Mouse (Mus musculus): ENCODE measurements around the gene Stx6. TPM values are rescaled to one million over a fixed set of nuclear protein-coding genes. Genes with fewer than 3 reads are reported as not detected.
A peak's percentile ranks its signal among the peaks of the same experiment; 100 is the strongest.

Gene Stx6
- polyA plus RNA-seq, 1 experiment from 2014 or later = 48.7 TPM

- Histone ChIP-seq H3K9ac (no peak overlapping the region), H3K4me1 (peaks cover 23% of the 10 kb centered on the region), H3K27me3 (replicated peaks) (peaks cover 3% of the 10 kb centered on the region; the same call in 1 of the 2 replicates), H3K27ac (replicated peaks) (no peak overlapping the region), H3K4me3 (no peak overlapping the region), H3K9me3 (no peaks in the 10 kb centered on the region), H3K36me3 (0 out of 2 replicates have a peak, but pooled peaks cover 2% of the 10 kb centered on the region), H3K4me2 (no peak overlapping the region)
- ATAC-seq (ENCODE audit: extremely low read depth, insufficient number of reproducible peaks, low FRiP score, low TSS enrichment) = no peak
- 30% methylated on average over 5 of the region's 5 CpGs for WGBS
These were observed 88.9 kb downstream of the Stx6 start for GRCm38 (mm10) chr1:155247441-155247840.

- Histone ChIP-seq H3K4me3 (no peak overlapping the region), H3K9ac (no peak overlapping the region), H3K36me3 (no peaks in the 10 kb centered on the region), H3K4me2 (no peak overlapping the region), H3K9me3 (no peaks in the 10 kb centered on the region), H3K27ac (replicated peaks) (no peak overlapping the region), H3K27me3 (replicated peaks) (peaks cover 3% of the 10 kb centered on the region; the same call in 1 of the 2 replicates), H3K4me1 (peaks cover 25% of the 10 kb centered on the region)
- 31% methylated on average over 5 of the region's 5 CpGs for WGBS
- ATAC-seq (ENCODE audit: extremely low read depth, insufficient number of reproducible peaks, low FRiP score, low TSS enrichment) = no peak
These were observed 89.5 kb downstream of the Stx6 start for GRCm38 (mm10) chr1:155248041-155248440.

- no peak overlapping the region for H3K4me3 ChIP-seq
- H3K27me3 ChIP-seq (replicated peaks) = peaks cover 3% of the 10 kb centered on the region; the same call in 1 of the 2 replicates
- H3K9ac ChIP-seq = no peak overlapping the region
- no peak for ATAC-seq (ENCODE audit: extremely low read depth, insufficient number of reproducible peaks, low FRiP score, low TSS enrichment)
- no peaks in the 10 kb centered on the region for H3K9me3 ChIP-seq
- WGBS = 44% methylated on average over 5 of the region's 5 CpGs
- H3K27ac ChIP-seq (replicated peaks) = no peak overlapping the region
- no peak overlapping the region for H3K4me2 ChIP-seq
- H3K36me3 ChIP-seq = no peaks in the 10 kb centered on the region
- H3K4me1 ChIP-seq = peaks cover 22% of the 10 kb centered on the region
These were observed 91.4 kb downstream of the Stx6 start for GRCm38 (mm10) chr1:155249896-155250295.

- Histone ChIP-seq H3K36me3 (no peaks in the 10 kb centered on the region), H3K4me2 (no peak overlapping the region), H3K4me1 (peaks cover 18% of the 10 kb centered on the region), H3K27ac (replicated peaks) (no peak overlapping the region), H3K9ac (no peak overlapping the region), H3K27me3 (replicated peaks) (peaks cover 3% of the 10 kb centered on the region; the same call in 1 of the 2 replicates), H3K4me3 (no peak overlapping the region), H3K9me3 (no peaks in the 10 kb centered on the region)
- ATAC-seq (ENCODE audit: extremely low read depth, insufficient number of reproducible peaks, low FRiP score, low TSS enrichment) = no peak
- 44% methylated on average over 4 of the region's 4 CpGs for WGBS
These were observed 92.1 kb downstream of the Stx6 start for GRCm38 (mm10) chr1:155250531-155251135.

GRCm38 (mm10) chr1:155251596-155251995, 93.1 kb downstream of the Stx6 start:
- peaks cover 16% of the 10 kb centered on the region for H3K4me1 ChIP-seq
- H3K9ac ChIP-seq = no peak overlapping the region
- no peak for ATAC-seq (ENCODE audit: extremely low read depth, insufficient number of reproducible peaks, low FRiP score, low TSS enrichment)
- H3K27me3 ChIP-seq (replicated peaks) = peaks cover 3% of the 10 kb centered on the region; the same call in 1 of the 2 replicates
- no peaks in the 10 kb centered on the region for H3K9me3 ChIP-seq
- 66% methylated on average over 5 of the region's 5 CpGs for WGBS
- H3K27ac ChIP-seq (replicated peaks) = no peak overlapping the region
- H3K4me3 ChIP-seq = no peak overlapping the region
- H3K36me3 ChIP-seq = no peaks in the 10 kb centered on the region
- no peak overlapping the region for H3K4me2 ChIP-seq

- Histone ChIP-seq H3K27ac (replicated peaks) (no peak overlapping the region), H3K4me2 (no peak overlapping the region), H3K4me3 (no peak overlapping the region), H3K9me3 (no peaks in the 10 kb centered on the region), H3K4me1 (peaks cover 12% of the 10 kb centered on the region), H3K9ac (0 out of 2 replicates have a peak overlapping the region, but pooled peaks have one; percentile 28), H3K36me3 (no peaks in the 10 kb centered on the region), H3K27me3 (replicated peaks) (peaks cover 3% of the 10 kb centered on the region; the same call in 1 of the 2 replicates)
- ATAC-seq (ENCODE audit: extremely low read depth, insufficient number of reproducible peaks, low FRiP score, low TSS enrichment) = no peak
- WGBS = 36% methylated on average over 6 of the region's 6 CpGs
These were observed 94.2 kb downstream of the Stx6 start for GRCm38 (mm10) chr1:155252631-155253121.

- Histone ChIP-seq H3K4me1 (peaks cover 9% of the 10 kb centered on the region), H3K4me2 (no peak overlapping the region), H3K36me3 (no peaks in the 10 kb centered on the region), H3K4me3 (no peak overlapping the region), H3K9ac (no peak overlapping the region), H3K27me3 (replicated peaks) (peaks cover 3% of the 10 kb centered on the region; the same call in 1 of the 2 replicates), H3K27ac (replicated peaks) (no peak overlapping the region), H3K9me3 (no peaks in the 10 kb centered on the region)
- ATAC-seq (ENCODE audit: extremely low read depth, insufficient number of reproducible peaks, low FRiP score, low TSS enrichment) = no peak
- WGBS = 67% methylated on average over 12 of the region's 12 CpGs
These were observed 94.6 kb downstream of the Stx6 start for GRCm38 (mm10) chr1:155253126-155253525.

GRCm38 (mm10) chr1:155254309-155254708, 95.8 kb downstream of the Stx6 start:
- 83% methylated on average over 8 of the region's 8 CpGs for whole genome bisulfite sequencing
- Histone ChIP-seq H3K27ac (replicated peaks) (no peak overlapping the region), H3K9me3 (no peaks in the 10 kb centered on the region), H3K4me2 (no peak overlapping the region), H3K4me1 (peaks cover 9% of the 10 kb centered on the region), H3K36me3 (no peaks in the 10 kb centered on the region), H3K4me3 (no peak overlapping the region), H3K27me3 (replicated peaks) (peaks cover 3% of the 10 kb centered on the region; the same call in 1 of the 2 replicates), H3K9ac (no peak overlapping the region)
- ATAC-seq (ENCODE audit: extremely low read depth, insufficient number of reproducible peaks, low FRiP score, low TSS enrichment) = no peak

Other genes starting within 250 kb of the Stx6 start
- gene Ier5, start 59.1 kb upstream of the Stx6 start, polyA plus RNA-seq (2015; fragmentation: Nextera tagmentation; extraction: Ambion mirVana) = 3.6 and 3.8 TPM in 2 replicates
- 4.3 and 5.2 TPM in 2 replicates for gene Mr1, start 11.9 kb upstream of the Stx6 start, polyA plus RNA-seq (2015; fragmentation: Nextera tagmentation; extraction: Ambion mirVana)
- 7.0 and 7.6 TPM in 2 replicates for gene BC034090, start 85.7 kb downstream of the Stx6 start, polyA plus RNA-seq (2015; fragmentation: Nextera tagmentation; extraction: Ambion mirVana)